Mouse (Mus musculus) spleen, adult 2 months (tissue): ENCODE measurements around the gene Vps53.

Experiments used
- CTCF ChIP-seq: fragments of 200-500 bp; IDR thresholded peaks from 2 replicates; pipeline ENCODE4 v1.5.1; 2011; ENCODE audit warnings: mild to moderate bottlenecking, inconsistent platforms; ENCODE audit not compliant: insufficient read depth, insufficient read length, insufficient replicate concordance; ENCODE audit errors: extremely low read depth
- POLR2A ChIP-seq: fragments of 200-500 bp; IDR thresholded peaks from 2 replicates; pipeline ENCODE4 v1.6.1; 2011; ENCODE audit warnings: low read depth, low read length, inconsistent platforms

- TF ChIP-seq CTCF (no peak), POLR2A (no peak)
Measured at GRCm38 (mm10) chr11:76025080-76025583, 154.3 kb downstream of the Vps53 start.
